Mouse (Mus musculus): ENCODE data around the gene Chrne. TPM values are rescaled to one million over a fixed set of nuclear protein-coding genes. Genes with fewer than 3 reads are reported as not detected.
A peak's percentile ranks its signal among the peaks of the same experiment; 100 is the strongest.

The Chrne gene
- not detected in 2 replicates for polyA plus RNA-seq (2012; rRNA removed)
- not detected in 2 replicates for polyA plus RNA-seq (2014; fragmentation: Nextera tagmentation; extraction: Ambion mirVana)

GRCm38 (mm10) chr11:70619101-70619500, at the start of gene Chrne:
TSS of gene Chrne (minus strand) at chr11:70619216.
- TF ChIP-seq EP300 (IDR thresholded peaks at IDR 0.05; ENCODE audit: low read depth) (no peak), CTCF (IDR thresholded peaks at IDR 0.05; ENCODE audit: low read depth) (no peak)
- Histone ChIP-seq H3K27ac (no peak within 1 kb of the TSS), H3K27me3 (ENCODE audit: control insufficient read depth, insufficient read depth, low read length) (no peaks in the 10 kb centered on the region), H3K4me2 (ENCODE audit: low read depth) (no peak within 1 kb of the TSS), H3K36me3 (replicated peaks; ENCODE audit: control insufficient read depth, insufficient read depth, low read depth) (no peaks in the 10 kb centered on the region), H3K9me3 (ENCODE audit: control insufficient read depth, low read length) (no peaks in the 10 kb centered on the region), H3K9ac (replicated peaks) (no peak within 1 kb of the TSS), H3K4me3 (ENCODE audit: insufficient read depth in 1 of 2, low read depth in 2 of 2, low read length in 2 of 2) (no peak within 1 kb of the TSS), H3K4me1 (replicated peaks; ENCODE audit: control insufficient read depth in 2 of 2, insufficient read depth in 2 of 2, low read length in 1 of 2) (peaks cover 0 to 9% of the 10 kb centered on the region in 2 experiments; a peak in 2 of 4 replicates)
- ATAC-seq (ENCODE audit: insufficient read depth) (no peak), DNase-seq (ENCODE audit: low read depth in 3 of 3, low spot score in 3 of 3) (no peak)
- WGBS (ENCODE audit: insufficient replicate concordance): 63% methylated on average over 1 of the region's 1 CpGs

DNA sequence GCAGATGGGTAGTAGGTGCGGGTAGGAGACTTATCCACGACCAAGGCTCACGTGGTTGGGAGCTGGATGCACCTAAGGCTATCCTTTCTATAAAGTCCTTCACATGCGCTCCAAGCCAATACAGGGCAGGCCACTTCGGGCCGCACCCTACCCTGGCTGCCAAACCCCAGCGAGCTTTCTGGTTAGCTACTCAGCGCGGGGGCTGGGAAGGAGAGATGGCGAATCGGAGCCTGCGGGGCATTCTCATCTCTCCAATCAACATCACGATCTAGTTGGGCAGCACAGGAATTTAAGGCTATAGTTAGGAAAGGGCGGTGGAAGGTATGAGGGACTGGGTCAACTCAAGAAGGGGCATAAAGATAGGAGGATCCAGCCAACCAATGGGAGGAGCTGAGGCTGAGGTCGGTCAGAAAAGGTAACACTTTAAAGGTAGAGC, 49.3 kb upstream of the Chrne start:
- DNase-seq (ENCODE audit: low read depth in 3 of 3, low spot score in 3 of 3) (no peak), ATAC-seq (ENCODE audit: insufficient read depth) (peak; percentile 67)
- peak overlapping the region; percentile 79 to 93 for H3K4me3 ChIP-seq (ENCODE audit: insufficient read depth in 1 of 2, low read depth in 2 of 2, low read length in 2 of 2)

DNA sequence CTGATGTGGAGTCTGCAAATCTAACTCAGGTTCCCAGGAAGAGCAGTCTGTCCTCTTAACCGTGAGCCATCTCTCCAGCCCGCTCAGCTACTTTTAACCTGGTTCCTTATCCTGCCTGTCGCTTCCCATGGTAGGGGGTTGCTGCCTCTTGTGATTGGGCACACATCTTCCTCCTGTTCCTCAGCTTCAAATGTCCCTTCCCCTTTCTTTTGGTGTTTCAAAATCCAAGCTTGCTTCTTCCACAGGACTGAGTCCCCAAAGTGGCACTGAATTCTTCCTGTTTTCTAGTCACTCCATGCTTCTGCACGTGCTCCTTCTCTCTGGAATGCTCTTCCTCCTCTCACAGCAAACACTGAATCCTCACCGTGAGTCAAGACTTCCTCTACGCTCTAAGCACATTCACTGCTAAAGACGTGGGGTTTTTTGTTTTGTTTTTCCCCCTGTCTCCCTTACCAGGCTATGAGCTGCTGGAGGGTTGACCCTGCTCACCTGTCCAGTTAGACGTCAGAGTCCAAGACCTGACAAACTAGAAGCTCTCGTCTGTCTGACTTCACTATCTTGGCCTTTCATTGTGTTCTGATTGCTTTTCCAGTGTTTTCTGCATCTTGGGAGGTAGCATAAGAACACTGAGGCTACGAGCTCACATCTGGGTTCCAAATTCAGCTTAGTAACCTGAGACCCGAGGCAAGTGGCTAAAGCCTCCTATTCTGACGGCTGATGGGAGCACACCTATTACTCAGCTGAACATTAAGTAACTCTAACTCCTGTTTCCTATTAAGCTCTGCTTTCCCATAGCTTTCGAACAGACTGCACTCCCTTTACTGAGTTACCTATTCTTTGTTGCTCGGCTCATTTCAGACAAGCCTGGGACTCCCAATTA, 48.5 kb upstream of the Chrne start:
- ATAC-seq (ENCODE audit: insufficient read depth): no peak
- Histone ChIP-seq H3K9me3 (ENCODE audit: control insufficient read depth, low read length) (no peaks in the 10 kb centered on the region), H3K27ac (peak overlapping the region; percentile 89), H3K4me1 (replicated peaks; ENCODE audit: control insufficient read depth in 2 of 2, insufficient read depth in 2 of 2, low read length in 1 of 2) (peaks cover 9 to 12% of the 10 kb centered on the region in 2 experiments), H3K27me3 (ENCODE audit: control insufficient read depth, insufficient read depth, low read length) (no peaks in the 10 kb centered on the region), H3K36me3 (replicated peaks; ENCODE audit: control insufficient read depth, insufficient read depth, low read depth) (peaks cover 17% of the 10 kb centered on the region), H3K9ac (replicated peaks) (peak overlapping the region; percentile 81), H3K4me3 (ENCODE audit: insufficient read depth in 1 of 2, low read depth in 2 of 2, low read length in 2 of 2) (peak overlapping the region; percentile 79 to 93), H3K4me2 (ENCODE audit: low read depth) (peak overlapping the region; percentile 91)
- no peak for DNase-seq (ENCODE audit: low read depth in 3 of 3, low spot score in 3 of 3)
- 62% methylated on average over 14 of the region's 14 CpGs for WGBS (ENCODE audit: insufficient replicate concordance)
- TF ChIP-seq CTCF (IDR thresholded peaks at IDR 0.05; ENCODE audit: low read depth): no peak
- no peak for TF ChIP-seq EP300 (IDR thresholded peaks at IDR 0.05; ENCODE audit: low read depth)

More for the DNA sequence above, 49.3 kb upstream of the Chrne start:
- TF ChIP-seq EP300 (IDR thresholded peaks at IDR 0.05; ENCODE audit: low read depth) (no peak), CTCF (IDR thresholded peaks at IDR 0.05; ENCODE audit: low read depth) (no peak)
- Histone ChIP-seq H3K27me3 (ENCODE audit: control insufficient read depth, insufficient read depth, low read length) (no peaks in the 10 kb centered on the region), H3K9ac (replicated peaks) (peak overlapping the region; percentile 81), H3K27ac (peak overlapping the region; percentile 89), H3K9me3 (ENCODE audit: control insufficient read depth, low read length) (no peaks in the 10 kb centered on the region), H3K36me3 (replicated peaks; ENCODE audit: control insufficient read depth, insufficient read depth, low read depth) (peaks cover 12% of the 10 kb centered on the region), H3K4me1 (replicated peaks; ENCODE audit: control insufficient read depth in 2 of 2, insufficient read depth in 2 of 2, low read length in 1 of 2) (peaks cover 9 to 12% of the 10 kb centered on the region in 2 experiments), H3K4me2 (ENCODE audit: low read depth) (peak overlapping the region; percentile 91)
- under 1% methylated on average over 15 of the region's 15 CpGs for WGBS (ENCODE audit: insufficient replicate concordance)

DNA sequence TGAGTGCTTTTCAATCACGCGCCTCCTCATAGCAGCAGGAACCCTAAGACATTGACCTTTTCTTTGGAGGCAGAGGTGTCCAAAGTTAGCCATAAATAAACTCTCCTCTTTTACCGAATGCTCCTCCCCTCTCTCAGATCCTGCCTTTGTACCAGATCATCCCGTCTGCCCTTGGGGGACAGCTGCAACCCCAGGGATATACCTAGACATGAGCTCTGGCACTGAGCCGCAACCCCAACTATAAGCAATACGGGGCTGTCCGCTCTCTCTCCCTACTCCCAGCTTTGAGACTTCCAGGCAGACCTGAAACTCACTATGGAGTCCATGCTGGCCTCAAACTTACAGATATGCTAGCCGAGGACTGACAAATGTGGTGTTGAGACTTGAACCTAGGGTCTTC, 47.7 kb upstream of the Chrne start:
- H3K4me2 ChIP-seq (ENCODE audit: low read depth): no peak overlapping the region
- no peak overlapping the region for H3K27ac ChIP-seq
- no peaks in the 10 kb centered on the region for H3K9me3 ChIP-seq (ENCODE audit: control insufficient read depth, low read length)
- H3K4me3 ChIP-seq (ENCODE audit: insufficient read depth in 1 of 2, low read depth in 2 of 2, low read length in 2 of 2): no peak overlapping the region
- no peak for TF ChIP-seq EP300 (IDR thresholded peaks at IDR 0.05; ENCODE audit: low read depth)
- no peak for TF ChIP-seq CTCF (IDR thresholded peaks at IDR 0.05; ENCODE audit: low read depth)
- H3K4me1 ChIP-seq (replicated peaks; ENCODE audit: control insufficient read depth in 2 of 2, insufficient read depth in 2 of 2, low read length in 1 of 2): peaks cover 9 to 12% of the 10 kb centered on the region in 2 experiments
- ATAC-seq (ENCODE audit: insufficient read depth) (no peak), DNase-seq (ENCODE audit: low read depth in 3 of 3, low spot score in 3 of 3) (no peak)
- H3K36me3 ChIP-seq (replicated peaks; ENCODE audit: control insufficient read depth, insufficient read depth, low read depth): peaks cover 17% of the 10 kb centered on the region
- no peaks in the 10 kb centered on the region for H3K27me3 ChIP-seq (ENCODE audit: control insufficient read depth, insufficient read depth, low read length)
- 88% methylated on average over 8 of the region's 8 CpGs for WGBS (ENCODE audit: insufficient replicate concordance)
- H3K9ac ChIP-seq (replicated peaks): no peak overlapping the region

DNA sequence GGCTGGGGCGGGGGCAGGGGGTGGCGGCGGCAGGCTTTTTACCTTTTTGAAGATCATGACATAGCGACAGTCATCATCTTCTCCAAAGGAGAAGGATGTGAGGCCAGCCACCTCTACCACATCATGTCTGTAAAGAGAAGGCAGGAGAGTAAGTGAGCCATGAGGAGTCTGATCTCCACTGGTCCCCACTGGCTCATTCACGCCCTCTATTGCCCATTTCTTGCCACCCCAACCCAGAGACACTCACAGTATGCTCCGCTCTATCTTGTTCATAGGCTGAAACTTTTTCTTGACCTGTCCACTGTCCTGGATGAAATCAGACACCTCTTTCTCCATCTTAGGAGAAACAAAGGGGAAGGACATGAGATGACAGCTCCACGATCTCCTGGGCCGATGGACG, 45.7 kb upstream of the Chrne start:
- no peak for DNase-seq (ENCODE audit: low read depth in 3 of 3, low spot score in 3 of 3)
- Histone ChIP-seq H3K4me1 (replicated peaks; ENCODE audit: control insufficient read depth in 2 of 2, insufficient read depth in 2 of 2, low read length in 1 of 2) (peaks cover 9 to 10% of the 10 kb centered on the region in 2 experiments), H3K27me3 (ENCODE audit: control insufficient read depth, insufficient read depth, low read length) (no peaks in the 10 kb centered on the region), H3K9ac (replicated peaks) (no peak overlapping the region), H3K27ac (no peak overlapping the region), H3K4me3 (ENCODE audit: insufficient read depth in 1 of 2, low read depth in 2 of 2, low read length in 2 of 2) (no peak overlapping the region), H3K9me3 (ENCODE audit: control insufficient read depth, low read length) (no peaks in the 10 kb centered on the region), H3K36me3 (replicated peaks; ENCODE audit: control insufficient read depth, insufficient read depth, low read depth) (peaks cover 17% of the 10 kb centered on the region), H3K4me2 (ENCODE audit: low read depth) (no peak overlapping the region)
- TF ChIP-seq CTCF (IDR thresholded peaks at IDR 0.05; ENCODE audit: low read depth): 0 out of 2 replicates have a peak, but pooled peaks have one; percentile 29
- TF ChIP-seq EP300 (IDR thresholded peaks at IDR 0.05; ENCODE audit: low read depth): no peak
- ATAC-seq (ENCODE audit: insufficient read depth): no peak
- 82% methylated on average over 9 of the region's 9 CpGs for WGBS (ENCODE audit: insufficient replicate concordance)

All from liver, embryonic 14.5 days (tissue).